Mouse (Mus musculus): ENCODE results near the gene Tbpl1. TPM values are rescaled to one million over a fixed set of nuclear protein-coding genes. Genes with fewer than 3 reads are reported as not detected.

Gene Tbpl1
- polyA plus RNA-seq, 1 experiment from 2014 or later, result 17.9 TPM

DNA sequence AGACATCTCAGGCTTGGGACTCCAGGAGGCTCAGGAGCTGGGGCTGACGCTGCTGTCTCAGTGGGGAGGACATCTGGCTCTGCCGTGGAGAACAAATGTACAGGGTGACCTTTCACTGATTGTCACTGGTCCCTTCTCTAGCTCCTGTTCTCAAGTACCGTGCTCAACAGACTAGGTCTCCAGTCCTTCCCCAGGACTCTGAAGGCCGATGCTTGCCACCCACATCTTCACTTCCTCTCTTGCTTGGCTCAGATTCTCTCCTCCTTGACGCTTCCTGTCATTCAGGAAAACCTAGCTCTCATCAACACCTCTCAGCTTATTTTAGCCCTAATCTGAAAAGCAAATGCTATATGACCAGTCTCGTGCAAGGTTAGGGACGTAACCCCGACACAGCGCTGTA is 31.0 kb downstream of the Tbpl1 start:
- Histone ChIP-seq H3K9ac (ENCODE audit: low read depth, low read length) (no peak overlapping the region), H3K36me3 (ENCODE audit: control insufficient read depth, insufficient read depth) (peaks cover 3% of the 10 kb centered on the region; the same call in 1 of the 2 replicates), H3K27me3 (ENCODE audit: control insufficient read depth, insufficient read depth, low read depth, low read length) (no peaks in the 10 kb centered on the region), H3K4me2 (ENCODE audit: low read depth, low read length) (no peak overlapping the region), H3K4me1 (ENCODE audit: control insufficient read depth, low read depth, low read length) (no peaks in the 10 kb centered on the region), H3K27ac (ENCODE audit: low read length) (no peak overlapping the region), H3K9me3 (replicated peaks; ENCODE audit: control insufficient read depth, low read length) (no peaks in the 10 kb centered on the region), H3K4me3 (ENCODE audit: low read depth, low read length) (no peak overlapping the region)
- no peak for ATAC-seq (ENCODE audit: low read depth)
- 53% methylated on average over 9 of the region's 9 CpGs for WGBS (ENCODE audit: insufficient replicate concordance)

- no peaks in the 10 kb centered on the region for H3K9me3 ChIP-seq (replicated peaks; ENCODE audit: control insufficient read depth, low read length)
- H3K9ac ChIP-seq (ENCODE audit: low read depth, low read length), result no peak overlapping the region
- WGBS (ENCODE audit: insufficient replicate concordance), result 55% methylated on average over 19 of the region's 19 CpGs
- no peaks in the 10 kb centered on the region for H3K27me3 ChIP-seq (ENCODE audit: control insufficient read depth, insufficient read depth, low read depth, low read length)
- no peaks in the 10 kb centered on the region for H3K36me3 ChIP-seq (ENCODE audit: control insufficient read depth, insufficient read depth)
- H3K4me2 ChIP-seq (ENCODE audit: low read depth, low read length), result no peak overlapping the region
- H3K4me1 ChIP-seq (ENCODE audit: control insufficient read depth, low read depth, low read length), result no peaks in the 10 kb centered on the region
- no peak overlapping the region for H3K4me3 ChIP-seq (ENCODE audit: low read depth, low read length)
- no peak overlapping the region for H3K27ac ChIP-seq (ENCODE audit: low read length)
- no peak for ATAC-seq (ENCODE audit: low read depth)
These were observed 32.0 kb downstream of the Tbpl1 start for GRCm38 (mm10) chr10:22699487-22700335.

- no peak overlapping the region for H3K4me3 ChIP-seq (ENCODE audit: low read depth, low read length)
- H3K9ac ChIP-seq (ENCODE audit: low read depth, low read length), result no peak overlapping the region
- H3K36me3 ChIP-seq (ENCODE audit: control insufficient read depth, insufficient read depth), result no peaks in the 10 kb centered on the region
- H3K27ac ChIP-seq (ENCODE audit: low read length), result no peak overlapping the region
- H3K9me3 ChIP-seq (replicated peaks; ENCODE audit: control insufficient read depth, low read length), result no peaks in the 10 kb centered on the region
- H3K4me2 ChIP-seq (ENCODE audit: low read depth, low read length), result no peak overlapping the region
- H3K4me1 ChIP-seq (ENCODE audit: control insufficient read depth, low read depth, low read length), result no peaks in the 10 kb centered on the region
- ATAC-seq (ENCODE audit: low read depth), result no peak
- H3K27me3 ChIP-seq (ENCODE audit: control insufficient read depth, insufficient read depth, low read depth, low read length), result no peaks in the 10 kb centered on the region
- WGBS (ENCODE audit: insufficient replicate concordance), result 66% methylated on average over 9 of the region's 9 CpGs
These were observed 33.4 kb downstream of the Tbpl1 start for GRCm38 (mm10) chr10:22698158-22698953.

DNA sequence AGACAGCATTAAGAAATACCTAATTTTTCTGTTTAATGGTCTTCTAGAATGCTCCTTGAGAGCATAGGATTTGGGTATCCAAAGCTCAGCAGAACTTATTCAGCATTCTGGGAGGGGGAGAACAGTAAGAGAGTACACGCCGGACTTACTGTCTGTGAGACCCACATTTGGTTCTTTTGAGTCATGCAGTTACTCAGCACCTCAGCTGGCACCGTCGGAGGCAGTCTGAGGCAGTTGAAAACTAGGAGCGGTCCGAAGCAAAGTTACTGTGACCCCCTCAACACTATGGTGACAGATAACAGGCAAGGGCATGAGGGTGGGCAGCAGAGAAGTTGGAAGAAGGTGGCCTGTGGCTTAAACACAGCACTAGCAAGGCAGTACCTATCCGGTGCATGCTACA is 34.9 kb downstream of the Tbpl1 start:
- no peak overlapping the region for H3K9ac ChIP-seq (ENCODE audit: low read depth, low read length)
- no peaks in the 10 kb centered on the region for H3K36me3 ChIP-seq (ENCODE audit: control insufficient read depth, insufficient read depth)
- H3K4me1 ChIP-seq (ENCODE audit: control insufficient read depth, low read depth, low read length), result no peaks in the 10 kb centered on the region
- 69% methylated on average over 7 of the region's 7 CpGs for WGBS (ENCODE audit: insufficient replicate concordance)
- H3K27ac ChIP-seq (ENCODE audit: low read length), result no peak overlapping the region
- no peaks in the 10 kb centered on the region for H3K27me3 ChIP-seq (ENCODE audit: control insufficient read depth, insufficient read depth, low read depth, low read length)
- no peak overlapping the region for H3K4me2 ChIP-seq (ENCODE audit: low read depth, low read length)
- H3K4me3 ChIP-seq (ENCODE audit: low read depth, low read length), result no peak overlapping the region
- H3K9me3 ChIP-seq (replicated peaks; ENCODE audit: control insufficient read depth, low read length), result no peaks in the 10 kb centered on the region
- no peak for ATAC-seq (ENCODE audit: low read depth)

GRCm38 (mm10) chr10:22696236-22696635 is 35.5 kb downstream of the Tbpl1 start:
- Histone ChIP-seq H3K9me3 (replicated peaks; ENCODE audit: control insufficient read depth, low read length) (no peaks in the 10 kb centered on the region), H3K27me3 (ENCODE audit: control insufficient read depth, insufficient read depth, low read depth, low read length) (no peaks in the 10 kb centered on the region), H3K4me3 (ENCODE audit: low read depth, low read length) (no peak overlapping the region), H3K4me2 (ENCODE audit: low read depth, low read length) (no peak overlapping the region), H3K9ac (ENCODE audit: low read depth, low read length) (no peak overlapping the region), H3K4me1 (ENCODE audit: control insufficient read depth, low read depth, low read length) (no peaks in the 10 kb centered on the region), H3K36me3 (ENCODE audit: control insufficient read depth, insufficient read depth) (no peaks in the 10 kb centered on the region), H3K27ac (ENCODE audit: low read length) (no peak overlapping the region)
- no peak for ATAC-seq (ENCODE audit: low read depth)
- 81% methylated on average over 9 of the region's 9 CpGs for WGBS (ENCODE audit: insufficient replicate concordance)

GRCm38 (mm10) chr10:22675848-22676630 is 55.7 kb downstream of the Tbpl1 start:
- 69% methylated on average over 13 of the region's 13 CpGs for WGBS (ENCODE audit: insufficient replicate concordance)
- ATAC-seq (ENCODE audit: low read depth), result no peak
- Histone ChIP-seq H3K27ac (ENCODE audit: low read length) (no peak overlapping the region), H3K9me3 (replicated peaks; ENCODE audit: control insufficient read depth, low read length) (no peaks in the 10 kb centered on the region), H3K4me2 (ENCODE audit: low read depth, low read length) (no peak overlapping the region), H3K4me1 (ENCODE audit: control insufficient read depth, low read depth, low read length) (no peaks in the 10 kb centered on the region), H3K9ac (ENCODE audit: low read depth, low read length) (no peak overlapping the region), H3K27me3 (ENCODE audit: control insufficient read depth, insufficient read depth, low read depth, low read length) (no peaks in the 10 kb centered on the region), H3K4me3 (ENCODE audit: low read depth, low read length) (no peak overlapping the region), H3K36me3 (ENCODE audit: control insufficient read depth, insufficient read depth) (no peaks in the 10 kb centered on the region)

DNA sequence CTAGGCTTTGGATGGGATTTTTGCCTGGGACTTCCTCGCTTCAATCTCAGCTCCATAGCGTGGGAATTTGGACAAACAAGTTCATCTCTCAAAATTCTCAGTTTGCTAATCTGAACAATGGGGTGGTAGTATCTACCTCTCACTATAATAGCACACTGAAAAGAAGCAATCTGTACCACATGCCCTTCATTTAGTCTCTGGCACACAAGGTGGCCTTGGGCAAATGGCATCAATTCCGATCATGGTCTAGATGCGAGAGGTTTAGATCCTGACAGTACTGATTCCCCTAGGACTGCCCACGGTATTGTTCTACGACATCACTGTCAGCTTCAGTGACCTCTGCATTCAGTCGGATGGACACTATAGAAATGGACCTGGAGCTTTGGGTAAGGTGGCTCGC is 57.6 kb downstream of the Tbpl1 start:
- no peaks in the 10 kb centered on the region for H3K36me3 ChIP-seq (ENCODE audit: control insufficient read depth, insufficient read depth)
- no peaks in the 10 kb centered on the region for H3K4me1 ChIP-seq (ENCODE audit: control insufficient read depth, low read depth, low read length)
- H3K4me3 ChIP-seq (ENCODE audit: low read depth, low read length), result no peak overlapping the region
- H3K4me2 ChIP-seq (ENCODE audit: low read depth, low read length), result no peak overlapping the region
- no peaks in the 10 kb centered on the region for H3K9me3 ChIP-seq (replicated peaks; ENCODE audit: control insufficient read depth, low read length)
- no peaks in the 10 kb centered on the region for H3K27me3 ChIP-seq (ENCODE audit: control insufficient read depth, insufficient read depth, low read depth, low read length)
- H3K27ac ChIP-seq (ENCODE audit: low read length), result no peak overlapping the region
- H3K9ac ChIP-seq (ENCODE audit: low read depth, low read length), result no peak overlapping the region
- 74% methylated on average over 8 of the region's 8 CpGs for WGBS (ENCODE audit: insufficient replicate concordance)
- no peak for ATAC-seq (ENCODE audit: low read depth)

DNA sequence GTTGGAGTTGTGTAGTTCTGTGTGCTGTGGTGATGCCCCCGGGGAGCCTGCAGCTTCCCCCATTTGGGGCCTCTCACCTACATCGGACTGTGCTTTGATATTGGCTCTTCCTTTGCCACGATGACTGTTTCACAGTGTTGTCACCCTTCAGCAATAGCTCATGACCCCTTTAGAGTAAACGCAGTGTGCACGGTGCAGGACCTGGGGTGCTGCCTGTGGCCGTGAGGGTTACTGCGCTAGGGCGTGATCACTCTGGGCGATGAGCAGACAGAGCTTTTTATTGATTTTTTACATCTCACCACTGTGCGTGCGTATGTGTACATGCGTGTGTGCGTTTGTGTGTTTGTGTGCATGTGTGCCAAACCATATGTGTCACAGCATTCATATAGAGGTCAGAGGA is 63.2 kb downstream of the Tbpl1 start:
- H3K4me2 ChIP-seq (ENCODE audit: low read depth, low read length), result no peak overlapping the region
- no peaks in the 10 kb centered on the region for H3K36me3 ChIP-seq (ENCODE audit: control insufficient read depth, insufficient read depth)
- no peak overlapping the region for H3K27ac ChIP-seq (ENCODE audit: low read length)
- no peaks in the 10 kb centered on the region for H3K4me1 ChIP-seq (ENCODE audit: control insufficient read depth, low read depth, low read length)
- no peak overlapping the region for H3K4me3 ChIP-seq (ENCODE audit: low read depth, low read length)
- H3K27me3 ChIP-seq (ENCODE audit: control insufficient read depth, insufficient read depth, low read depth, low read length), result no peaks in the 10 kb centered on the region
- H3K9ac ChIP-seq (ENCODE audit: low read depth, low read length), result no peak overlapping the region
- no peaks in the 10 kb centered on the region for H3K9me3 ChIP-seq (replicated peaks; ENCODE audit: control insufficient read depth, low read length)
- no peak for ATAC-seq (ENCODE audit: low read depth)
- WGBS (ENCODE audit: insufficient replicate concordance), result 69% methylated on average over 13 of the region's 13 CpGs
